Mouse (Mus musculus): ENCODE data around the gene Dgki. TPM values are rescaled to one million over a fixed set of nuclear protein-coding genes. Genes with fewer than 3 reads are reported as not detected.

The Dgki gene
- polyA plus RNA-seq, 1 experiment from 2014 or later: 7.6 TPM

Other genes starting within 250 kb of the Dgki start
- 2.3 and 2.6 TPM in 2 replicates for gene Creb3l2, start 142.0 kb upstream of the Dgki start, polyA plus RNA-seq (2015; fragmentation: Nextera tagmentation; extraction: Ambion mirVana)
- not detected in 2 replicates for gene Akr1d1, start 230.0 kb upstream of the Dgki start, polyA plus RNA-seq (2015; fragmentation: Nextera tagmentation; extraction: Ambion mirVana)